Mouse (Mus musculus) frontal cortex, postnatal 10 days (tissue): ENCODE data around the gene Cabp1.

Source experiments
- DNase-seq, 2 experiments: peaks; one replicate each; pipeline ENCODE4 v3.0.0; 2022; ENCODE audit warnings: low spot score in 2 of 2, mixed read lengths in 1 of 2

Gene Cabp1

GRCm38 (mm10) chr5:115126578-115127312 lies 67.4 kb downstream of the Cabp1 start:
- no peak for DNase-seq

- DNase-seq: peak; percentile 67 to 82
Observed at GRCm38 (mm10) chr5:115125211-115125871, 68.8 kb downstream of the Cabp1 start.

- no peak for DNase-seq
Observed at GRCm38 (mm10) chr5:115124690-115125089, 69.5 kb downstream of the Cabp1 start.

GRCm38 (mm10) chr5:115120978-115121377 lies 73.2 kb downstream of the Cabp1 start:
- no peak for DNase-seq

- peak; percentile 59 to 72 for DNase-seq
Observed at GRCm38 (mm10) chr5:115118961-115119570, 75.1 kb downstream of the Cabp1 start, which contains the start of gene Acads. Acads (minus strand) TSS chr5:115119346.
